Mouse (Mus musculus) hindbrain, embryonic 13.5 days (tissue): ENCODE results near the gene Wfikkn2. TPM values are rescaled to one million over a fixed set of nuclear protein-coding genes. Genes with fewer than 3 reads are reported as not detected.

Source experiments
- ATAC-seq: fragments of 200-750 bp; cut with Nextera tagmentation; 2 replicates; pipeline ENCODE4 v1.8.0; 2017; ENCODE audit warnings: moderate TSS enrichment; ENCODE audit not compliant: low FRiP score
- H3K27ac ChIP-seq: fragments of 300-500 bp; sonication (generic); 2 replicates; pipeline ENCODE4 v1.5.1; 2015; ENCODE audit warnings: inconsistent platforms, mild to moderate bottlenecking, moderate library complexity
- H3K27me3 ChIP-seq: fragments of 300-500 bp; sonication (generic); 2 replicates; pipeline ENCODE4 v1.6.1; 2015; ENCODE audit warnings: mild to moderate bottlenecking, inconsistent platforms
- H3K36me3 ChIP-seq: fragments of 300-500 bp; sonication (generic); 2 replicates; pipeline ENCODE4 v1.6.1; 2015; ENCODE audit warnings: mild to moderate bottlenecking, inconsistent platforms
- H3K4me1 ChIP-seq: fragments of 300-500 bp; sonication (generic); replicated peaks from 2 replicates; pipeline ENCODE4 v1.6.1; 2015; ENCODE audit warnings: inconsistent platforms
- H3K4me2 ChIP-seq: fragments of 300-500 bp; sonication (generic); 2 replicates; pipeline ENCODE4 v1.6.1; 2015; ENCODE audit warnings: inconsistent platforms, mild to moderate bottlenecking, moderate library complexity
- H3K4me3 ChIP-seq: fragments of 300-500 bp; sonication (generic); 2 replicates; pipeline ENCODE4 v1.5.1; 2015; ENCODE audit warnings: mild to moderate bottlenecking, inconsistent platforms
- H3K9ac ChIP-seq: fragments of 300-500 bp; sonication (generic); 2 replicates; pipeline ENCODE4 v1.6.1; 2015; ENCODE audit warnings: mild to moderate bottlenecking, inconsistent platforms
- H3K9me3 ChIP-seq: fragments of 300-500 bp; sonication (generic); 2 replicates; pipeline ENCODE4 v1.6.1; 2016; ENCODE audit warnings: inconsistent platforms
- WGBS: fragments of 180-500 bp; shearing (Covaris S2); methylation state at CpG from one replicate; pipeline ENCODE4 v1.1.7; 2015; 5-methylcytosine and 5-hydroxymethylcytosine counted together
- polyA plus RNA-seq: library from polyadenylated mRNA; unstranded; fragments of >200 nt; fragmentation: Nextera tagmentation; extraction: Ambion mirVana; gene quantifications from 2 replicates; pipeline ENCODE4 v1.2.1, GENCODE M21; 2015

Wfikkn2 gene
- polyA plus RNA-seq, 1 experiment from 2014 or later: 8.6 TPM

DNA sequence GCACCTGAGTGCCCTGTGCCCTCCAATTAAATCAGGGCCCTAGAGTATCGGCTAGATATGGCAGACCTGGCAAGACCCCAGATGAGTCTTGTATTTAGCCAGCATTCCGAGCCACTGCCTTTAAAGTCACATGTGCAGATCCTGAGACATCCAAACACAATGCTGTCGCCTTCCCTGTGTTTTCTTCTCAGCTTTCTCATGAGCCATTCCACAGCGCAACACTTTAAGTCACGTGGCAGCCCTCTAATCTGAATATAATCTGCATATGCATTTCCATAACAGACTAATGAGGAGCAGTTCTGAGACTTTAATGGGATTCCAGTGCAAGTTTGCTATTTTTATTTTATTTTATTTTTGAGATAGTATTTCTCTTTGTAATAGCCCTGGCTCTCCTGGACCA lies 9.9 kb upstream of the Wfikkn2 start:
- Histone ChIP-seq H3K27me3 (no peaks in the 10 kb centered on the region), H3K4me1 (peaks cover 7% of the 10 kb centered on the region; the same call in 1 of the 2 replicates), H3K9me3 (no peaks in the 10 kb centered on the region), H3K36me3 (no peaks in the 10 kb centered on the region), H3K27ac (no peak overlapping the region), H3K4me2 (no peak overlapping the region), H3K4me3 (no peak overlapping the region), H3K9ac (no peak overlapping the region)
- no peak for ATAC-seq
- 59% methylated on average over 5 of the region's 5 CpGs for WGBS

- 87% methylated on average over 10 of the region's 10 CpGs for WGBS
- Histone ChIP-seq H3K27ac (no peak overlapping the region), H3K9me3 (no peaks in the 10 kb centered on the region), H3K27me3 (no peaks in the 10 kb centered on the region), H3K4me3 (no peak overlapping the region), H3K36me3 (no peaks in the 10 kb centered on the region), H3K4me2 (no peak overlapping the region), H3K4me1 (peaks cover 7% of the 10 kb centered on the region; the same call in 1 of the 2 replicates), H3K9ac (no peak overlapping the region)
- no peak for ATAC-seq
Measured at GRCm38 (mm10) chr11:94253691-94254090, 7.9 kb upstream of the Wfikkn2 start.

DNA sequence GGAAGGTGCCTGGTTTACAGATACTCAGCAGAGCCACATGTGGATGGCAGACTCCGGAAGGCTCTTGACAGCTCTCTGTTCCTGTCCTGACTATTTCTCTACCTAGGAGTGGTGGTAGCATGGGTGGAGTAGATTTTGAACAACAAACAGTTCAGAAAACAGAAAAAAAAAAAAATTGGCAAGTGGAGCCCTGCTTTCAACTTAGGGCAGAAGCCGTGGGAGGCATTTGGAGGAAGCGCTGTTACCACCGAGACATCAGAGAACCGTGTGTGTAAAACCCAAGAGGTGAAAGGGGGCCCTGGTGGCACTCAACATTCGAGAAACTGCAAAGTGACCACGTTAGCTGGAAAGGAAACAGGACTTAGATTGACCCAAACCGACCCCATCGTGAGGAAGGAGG lies 7.4 kb upstream of the Wfikkn2 start:
- no peaks in the 10 kb centered on the region for H3K27me3 ChIP-seq
- H3K4me1 ChIP-seq: peaks cover 7% of the 10 kb centered on the region; the same call in 1 of the 2 replicates
- no peak overlapping the region for H3K4me3 ChIP-seq
- no peak overlapping the region for H3K9ac ChIP-seq
- H3K9me3 ChIP-seq: no peaks in the 10 kb centered on the region
- H3K4me2 ChIP-seq: no peak overlapping the region
- no peak overlapping the region for H3K27ac ChIP-seq
- 85% methylated on average over 9 of the region's 9 CpGs for WGBS
- no peak for ATAC-seq
- no peaks in the 10 kb centered on the region for H3K36me3 ChIP-seq

- 59% methylated on average over 8 of the region's 8 CpGs for WGBS
- Histone ChIP-seq H3K9me3 (no peaks in the 10 kb centered on the region), H3K27ac (peak overlapping the region; percentile 75), H3K4me2 (no peak overlapping the region), H3K4me3 (no peak overlapping the region), H3K36me3 (no peaks in the 10 kb centered on the region), H3K9ac (no peak overlapping the region), H3K4me1 (peaks cover 43% of the 10 kb centered on the region), H3K27me3 (peaks cover 9% of the 10 kb centered on the region; the same call in 1 of the 2 replicates)
- no peak for ATAC-seq
Measured at GRCm38 (mm10) chr11:94246789-94247061, 920 bp upstream of the Wfikkn2 start.

DNA sequence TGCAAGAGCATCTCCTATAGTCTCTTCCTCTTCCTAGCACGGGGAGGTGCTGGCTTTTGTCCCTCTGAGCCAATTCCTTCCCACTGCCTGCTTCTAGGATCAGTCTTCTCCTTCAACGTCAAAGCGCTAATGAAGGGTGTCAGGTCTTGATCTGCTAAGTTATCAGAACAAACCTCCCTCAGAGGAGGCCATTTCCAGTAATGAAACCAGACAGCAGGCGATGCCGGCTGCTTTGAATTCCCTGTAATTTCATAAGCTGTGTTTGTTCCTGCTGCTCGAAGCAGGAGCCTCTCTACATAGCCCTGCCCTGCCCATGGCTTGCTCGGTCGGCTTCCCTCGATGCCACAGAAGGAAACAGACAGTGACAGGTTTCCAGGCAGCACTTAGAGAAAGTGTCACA lies 1.4 kb downstream of the Wfikkn2 start:
- Histone ChIP-seq H3K4me1 (peaks cover 49% of the 10 kb centered on the region), H3K4me3 (no peak overlapping the region), H3K4me2 (no peak overlapping the region), H3K27ac (peak overlapping the region; percentile 62), H3K36me3 (no peaks in the 10 kb centered on the region), H3K9ac (0 out of 2 replicates have a peak overlapping the region, but pooled peaks have one; percentile 13), H3K9me3 (no peaks in the 10 kb centered on the region), H3K27me3 (peaks cover 9% of the 10 kb centered on the region; the same call in 1 of the 2 replicates)
- 54% methylated on average over 9 of the region's 9 CpGs for WGBS
- ATAC-seq: no peak

DNA sequence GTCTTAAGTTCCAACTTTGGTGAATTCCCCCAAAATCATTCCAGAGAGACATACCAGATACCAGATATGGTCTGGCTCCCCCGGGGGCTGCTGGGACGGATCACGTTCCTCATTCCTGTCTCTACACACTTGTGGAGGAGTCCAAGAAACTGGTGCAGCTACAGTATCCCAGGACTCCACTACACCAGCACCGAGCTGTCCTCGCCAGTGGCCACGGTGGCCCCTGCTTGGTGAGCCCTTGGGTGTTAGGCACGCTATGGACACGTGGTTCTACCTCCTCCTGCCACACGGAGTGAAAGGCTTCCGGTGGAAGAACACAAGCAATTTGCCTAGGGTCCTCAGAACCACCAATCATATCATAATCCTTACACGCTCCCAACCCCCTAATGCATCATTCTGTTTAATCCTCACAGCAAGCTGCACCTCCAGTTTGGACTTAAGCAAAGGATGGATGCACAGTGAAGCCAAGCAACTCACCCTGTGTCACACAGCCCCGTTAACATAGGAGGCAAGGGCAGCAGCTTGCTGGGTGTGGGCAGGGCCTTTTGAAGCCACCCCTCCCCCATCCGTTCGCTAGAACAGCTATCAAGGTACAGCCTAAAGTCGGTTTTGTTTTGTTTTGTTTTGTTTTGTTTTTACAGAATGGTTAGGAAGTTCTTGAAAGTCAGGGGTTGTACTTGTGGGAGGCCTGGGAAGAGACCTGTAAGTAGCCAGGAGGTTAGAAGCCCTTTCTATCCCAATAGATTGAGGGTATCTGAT lies 2.2 kb downstream of the Wfikkn2 start:
- WGBS: 33% methylated on average over 15 of the region's 15 CpGs
- Histone ChIP-seq H3K36me3 (no peaks in the 10 kb centered on the region), H3K27ac (peak overlapping the region; percentile 73; the same call in 1 of the 2 replicates), H3K9ac (peak overlapping the region; percentile 55), H3K4me1 (peaks cover 49% of the 10 kb centered on the region), H3K27me3 (peaks cover 9% of the 10 kb centered on the region; the same call in 1 of the 2 replicates), H3K4me2 (peak overlapping the region; percentile 49), H3K9me3 (no peaks in the 10 kb centered on the region), H3K4me3 (peak overlapping the region; percentile 13)
- no peak for ATAC-seq

GRCm38 (mm10) chr11:94242760-94243421 lies 2.9 kb downstream of the Wfikkn2 start:
- WGBS: 4% methylated on average over 29 of the region's 29 CpGs
- peak; percentile 36; the same call in 1 of the 2 replicates for ATAC-seq
- Histone ChIP-seq H3K36me3 (no peaks in the 10 kb centered on the region), H3K9ac (peak overlapping the region; percentile 55), H3K4me3 (peak overlapping the region; percentile 13), H3K9me3 (no peaks in the 10 kb centered on the region), H3K27me3 (peaks cover 9% of the 10 kb centered on the region; the same call in 1 of the 2 replicates), H3K4me1 (peaks cover 49% of the 10 kb centered on the region), H3K4me2 (peak overlapping the region; percentile 49), H3K27ac (peak overlapping the region; percentile 73)

- Histone ChIP-seq H3K27ac (0 out of 2 replicates have a peak overlapping the region, but pooled peaks have one; percentile 18), H3K9me3 (no peaks in the 10 kb centered on the region), H3K4me2 (no peak overlapping the region), H3K9ac (no peak overlapping the region), H3K36me3 (no peaks in the 10 kb centered on the region), H3K4me3 (no peak overlapping the region), H3K4me1 (peaks cover 41% of the 10 kb centered on the region), H3K27me3 (peaks cover 9% of the 10 kb centered on the region; the same call in 1 of the 2 replicates)
- WGBS: 43% methylated on average over 9 of the region's 9 CpGs
- no peak for ATAC-seq
Measured at GRCm38 (mm10) chr11:94239706-94240105, 6.1 kb downstream of the Wfikkn2 start.

- H3K4me1 ChIP-seq: peaks cover 35% of the 10 kb centered on the region
- no peak overlapping the region for H3K27ac ChIP-seq
- no peak for ATAC-seq
- H3K9ac ChIP-seq: no peak overlapping the region
- H3K4me2 ChIP-seq: no peak overlapping the region
- H3K4me3 ChIP-seq: no peak overlapping the region
- H3K9me3 ChIP-seq: no peaks in the 10 kb centered on the region
- no peaks in the 10 kb centered on the region for H3K36me3 ChIP-seq
- 95% methylated on average over 8 of the region's 8 CpGs for WGBS
- peaks cover 9% of the 10 kb centered on the region; the same call in 1 of the 2 replicates for H3K27me3 ChIP-seq
Measured at GRCm38 (mm10) chr11:94238786-94239185, 7.0 kb downstream of the Wfikkn2 start.

- H3K27me3 ChIP-seq: no peaks in the 10 kb centered on the region
- H3K9me3 ChIP-seq: no peaks in the 10 kb centered on the region
- no peak overlapping the region for H3K4me3 ChIP-seq
- H3K9ac ChIP-seq: no peak overlapping the region
- peak overlapping the region; percentile 82 for H3K27ac ChIP-seq
- peak; percentile 79 for ATAC-seq
- no peaks in the 10 kb centered on the region for H3K36me3 ChIP-seq
- H3K4me1 ChIP-seq: peaks cover 24% of the 10 kb centered on the region
- no peak overlapping the region for H3K4me2 ChIP-seq
- WGBS: 17% methylated on average over 3 of the region's 3 CpGs
Measured at GRCm38 (mm10) chr11:94236074-94236473, 9.7 kb downstream of the Wfikkn2 start.

DNA sequence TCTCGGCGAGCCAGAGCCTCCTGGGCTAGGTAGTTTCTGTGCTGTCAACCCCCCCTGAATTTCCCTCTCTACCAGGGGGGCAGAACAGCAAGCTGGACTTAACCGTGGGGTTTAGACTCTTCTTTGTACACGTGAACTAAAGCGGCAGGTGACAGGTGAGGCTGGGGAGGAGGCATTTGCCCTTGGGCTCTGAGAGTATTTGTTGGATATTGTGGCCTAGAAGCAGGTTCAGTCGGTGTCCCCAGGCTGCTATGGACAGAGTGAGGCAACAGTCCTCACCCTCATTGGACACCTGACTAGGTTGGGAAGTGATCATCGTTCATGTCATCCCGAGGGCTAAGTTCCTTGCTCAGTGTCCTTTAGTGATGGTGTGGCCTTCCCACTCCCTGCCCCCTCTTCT lies 10.9 kb downstream of the Wfikkn2 start:
- no peak overlapping the region for H3K4me2 ChIP-seq
- no peak overlapping the region for H3K27ac ChIP-seq
- H3K4me3 ChIP-seq: no peak overlapping the region
- ATAC-seq: no peak
- peaks cover 20% of the 10 kb centered on the region for H3K4me1 ChIP-seq
- no peak overlapping the region for H3K9ac ChIP-seq
- WGBS: 92% methylated on average over 8 of the region's 8 CpGs
- no peaks in the 10 kb centered on the region for H3K27me3 ChIP-seq
- H3K36me3 ChIP-seq: no peaks in the 10 kb centered on the region
- no peaks in the 10 kb centered on the region for H3K9me3 ChIP-seq

- H3K27ac ChIP-seq: no peak overlapping the region
- H3K9me3 ChIP-seq: no peaks in the 10 kb centered on the region
- H3K4me1 ChIP-seq: peaks cover 20% of the 10 kb centered on the region
- H3K4me3 ChIP-seq: no peak overlapping the region
- no peak overlapping the region for H3K4me2 ChIP-seq
- no peak for ATAC-seq
- WGBS: 94% methylated on average over 12 of the region's 12 CpGs
- no peaks in the 10 kb centered on the region for H3K36me3 ChIP-seq
- H3K27me3 ChIP-seq: no peaks in the 10 kb centered on the region
- H3K9ac ChIP-seq: no peak overlapping the region
Measured at GRCm38 (mm10) chr11:94234380-94234779, 11.4 kb downstream of the Wfikkn2 start.
